Mouse (Mus musculus) liver, postnatal 0 days (tissue): Measurements from ENCODE around the gene Scml4.

ENCODE experiments used
- CTCF ChIP-seq: sonication (generic); IDR thresholded peaks from 2 replicates; pipeline ENCODE4 v1.5.1; 2016; ENCODE audit warnings: antibody characterized with exemption, low read depth
- EP300 ChIP-seq: IDR thresholded peaks from 2 replicates; pipeline ENCODE4 v1.6.1; 2016; ENCODE audit warnings: antibody characterized with exemption, low read depth, mild to moderate bottlenecking

DNA sequence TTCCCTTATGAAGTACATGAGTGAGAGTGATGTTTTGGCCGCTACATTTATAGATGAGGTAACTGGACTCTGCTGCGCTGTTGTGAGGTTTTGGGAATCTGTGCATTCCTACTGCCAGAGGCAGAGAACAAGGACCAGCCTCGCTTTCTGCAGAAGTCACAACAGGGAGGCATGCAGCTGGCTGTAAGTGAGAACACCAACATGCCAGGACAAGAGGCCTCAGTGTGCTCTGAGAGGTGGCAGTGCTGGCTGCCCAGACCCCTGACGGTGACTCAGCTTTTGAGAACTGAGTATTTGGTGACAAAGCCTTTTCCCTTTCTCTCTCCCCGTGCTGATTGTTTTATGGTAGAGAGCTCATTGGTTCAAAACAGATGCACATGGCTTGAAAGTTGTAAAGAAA lies 4.5 kb downstream of the Scml4 start:
- TF ChIP-seq CTCF, result no peak
- TF ChIP-seq EP300, result no peak
